Mouse (Mus musculus) heart, embryonic 14.5 days (tissue): Measurements from ENCODE around the gene Nop53. TPM values are rescaled to one million over a fixed set of nuclear protein-coding genes. Genes with fewer than 3 reads are reported as not detected.

Experiments
- ATAC-seq: fragments of 200-750 bp; cut with Nextera tagmentation; 2 replicates; pipeline ENCODE4 v1.8.0; 2017; ENCODE audit warnings: low read depth, moderate TSS enrichment; ENCODE audit not compliant: insufficient number of reproducible peaks, insufficient read depth, low FRiP score
- H3K27ac ChIP-seq, 2 experiments: fragments of 200-500 bp in 1 of 2; fragments of 300-500 bp in 1 of 2; sonication (generic) in 1 of 2; replicated peaks in 1 of 2; 2 replicates each; pipeline ENCODE4 v1.5.1; 2012 to 2014; ENCODE audit warnings: low read depth in 2 of 2, low read length in 2 of 2, control low read depth in 1 of 2, mild to moderate bottlenecking in 1 of 2, mixed read lengths in 1 of 2; ENCODE audit not compliant: control insufficient read depth in 1 of 2, insufficient read depth in 1 of 2
- H3K27me3 ChIP-seq: fragments of 300-500 bp; sonication (generic); 2 replicates; pipeline ENCODE4 v1.6.1; 2014; ENCODE audit warnings: mild to moderate bottlenecking, low read length, control low read depth; ENCODE audit not compliant: control insufficient read depth, insufficient read depth
- H3K36me3 ChIP-seq: fragments of 300-500 bp; sonication (generic); 2 replicates; pipeline ENCODE4 v1.6.1; 2014; ENCODE audit warnings: mild to moderate bottlenecking, control low read depth, low read length, mixed read lengths; ENCODE audit not compliant: control insufficient read depth, insufficient read depth
- H3K4me1 ChIP-seq, 2 experiments: fragments of 200-500 bp in 1 of 2; fragments of 300-500 bp in 1 of 2; sonication (generic) in 1 of 2; 2 replicates each; pipeline ENCODE4 v1.6.1; 2012 to 2014; ENCODE audit warnings: low read length in 2 of 2, control low read depth in 1 of 2, mixed read lengths in 1 of 2; ENCODE audit not compliant: control insufficient read depth in 2 of 2, insufficient read depth in 2 of 2
- H3K4me2 ChIP-seq: fragments of 300-500 bp; sonication (generic); 2 replicates; pipeline ENCODE4 v1.6.1; 2014; ENCODE audit warnings: mild to moderate bottlenecking, low read length
- H3K4me3 ChIP-seq, 2 experiments: fragments of 200-500 bp in 1 of 2; fragments of 300-500 bp in 1 of 2; sonication (generic) in 1 of 2; 2 replicates each; pipeline ENCODE4 v1.5.1; 2012 to 2014; ENCODE audit warnings: low read length in 2 of 2, mild to moderate bottlenecking in 2 of 2, control low read depth in 1 of 2, low read depth in 1 of 2, moderate library complexity in 1 of 2; ENCODE audit not compliant: control insufficient read depth in 1 of 2, insufficient read depth in 1 of 2
- H3K9ac ChIP-seq: fragments of 300-500 bp; sonication (generic); 2 replicates; pipeline ENCODE4 v1.6.1; 2014; ENCODE audit warnings: mild to moderate bottlenecking, low read length
- H3K9me3 ChIP-seq: fragments of 300-500 bp; sonication (generic); 2 replicates; pipeline ENCODE4 v1.6.1; 2016; ENCODE audit warnings: low read length, control low read depth; ENCODE audit not compliant: control insufficient read depth
- WGBS: fragments of 180-500 bp; shearing (Covaris S2); extraction: QIAGEN DNeasy Blood & Tissue Kit; methylation state at CpG from one replicate; pipeline ENCODE4 v1.1.7; 2014; 5-methylcytosine and 5-hydroxymethylcytosine counted together
- polyA plus RNA-seq: library from polyadenylated mRNA; unstranded; fragments of >200 nt; fragmentation: Nextera tagmentation; extraction: Ambion mirVana; gene quantifications from 2 replicates; pipeline ENCODE4 v1.2.1, GENCODE M21; 2014

Nop53 gene
- polyA plus RNA-seq, 1 experiment from 2014 or later, result 121 TPM

- H3K36me3 ChIP-seq, result peaks cover 87% of the 10 kb centered on the region
- H3K27me3 ChIP-seq, result no peaks in the 10 kb centered on the region
- peak overlapping the region in 1 of 2 experiments; percentile 9; a peak in 1 of 4 replicates for H3K4me3 ChIP-seq
- WGBS, result 10% methylated on average over 7 of the region's 7 CpGs
- peaks cover 4% of the 10 kb centered on the region; the same call in 1 of the 2 replicates for H3K9me3 ChIP-seq
- peak; percentile 0; the same call in 1 of the 2 replicates for ATAC-seq
- H3K9ac ChIP-seq, result peak overlapping the region; percentile 54
- H3K27ac ChIP-seq, result peak overlapping the region; percentile 58 to 73
- peaks cover 18 to 28% of the 10 kb centered on the region in 2 experiments for H3K4me1 ChIP-seq
- peak overlapping the region; percentile 58 for H3K4me2 ChIP-seq
Observed at GRCm38 (mm10) chr7:15955509-15955908, 9.6 kb upstream of the Nop53 start.

- 6% methylated on average over 21 of the region's 21 CpGs for WGBS
- Histone ChIP-seq H3K9me3 (peaks cover 4% of the 10 kb centered on the region; the same call in 1 of the 2 replicates), H3K27me3 (no peaks in the 10 kb centered on the region), H3K9ac (peak overlapping the region; percentile 54), H3K4me3 (peak overlapping the region in 1 of 2 experiments; percentile 9; a peak in 2 of 4 replicates), H3K36me3 (peaks cover 90% of the 10 kb centered on the region), H3K4me1 (peaks cover 18 to 28% of the 10 kb centered on the region in 2 experiments), H3K4me2 (peak overlapping the region; percentile 58), H3K27ac (peak overlapping the region; percentile 58 to 73)
- ATAC-seq, result peak; percentile 77
Observed at GRCm38 (mm10) chr7:15954978-15955443, 9.1 kb upstream of the Nop53 start.

GRCm38 (mm10) chr7:15954436-15954835, 8.6 kb upstream of the Nop53 start:
- 69% methylated on average over 7 of the region's 7 CpGs for WGBS
- no peaks in the 10 kb centered on the region for H3K27me3 ChIP-seq
- peaks cover 90% of the 10 kb centered on the region for H3K36me3 ChIP-seq
- peaks cover 4% of the 10 kb centered on the region; the same call in 1 of the 2 replicates for H3K9me3 ChIP-seq
- no peak overlapping the region for H3K9ac ChIP-seq
- no peak for ATAC-seq
- no peak overlapping the region for H3K4me3 ChIP-seq
- peak overlapping the region; percentile 53 to 73 for H3K27ac ChIP-seq
- peaks cover 18 to 27% of the 10 kb centered on the region in 2 experiments for H3K4me1 ChIP-seq
- no peak overlapping the region for H3K4me2 ChIP-seq

GRCm38 (mm10) chr7:15953307-15954074, 7.6 kb upstream of the Nop53 start:
- peaks cover 85% of the 10 kb centered on the region for H3K36me3 ChIP-seq
- ATAC-seq, result no peak
- no peak overlapping the region for H3K4me3 ChIP-seq
- H3K4me1 ChIP-seq, result peaks cover 21 to 35% of the 10 kb centered on the region in 2 experiments
- no peak overlapping the region for H3K27ac ChIP-seq
- peaks cover 4% of the 10 kb centered on the region; the same call in 1 of the 2 replicates for H3K9me3 ChIP-seq
- no peak overlapping the region for H3K9ac ChIP-seq
- 85% methylated on average over 13 of the region's 13 CpGs for WGBS
- no peak overlapping the region for H3K4me2 ChIP-seq
- no peaks in the 10 kb centered on the region for H3K27me3 ChIP-seq

- Histone ChIP-seq H3K36me3 (peaks cover 75% of the 10 kb centered on the region), H3K4me2 (no peak overlapping the region), H3K4me3 (no peak overlapping the region), H3K9me3 (peaks cover 4% of the 10 kb centered on the region; the same call in 1 of the 2 replicates), H3K9ac (no peak overlapping the region), H3K27ac (no peak overlapping the region), H3K27me3 (no peaks in the 10 kb centered on the region), H3K4me1 (peaks cover 25 to 35% of the 10 kb centered on the region in 2 experiments)
- no peak for ATAC-seq
- 37% methylated on average over 3 of the region's 3 CpGs for WGBS
Observed at GRCm38 (mm10) chr7:15952416-15952815, 6.5 kb upstream of the Nop53 start.

GRCm38 (mm10) chr7:15950008-15950407, 4.1 kb upstream of the Nop53 start:
- Histone ChIP-seq H3K4me3 (no peak overlapping the region), H3K9me3 (peaks cover 4% of the 10 kb centered on the region; the same call in 1 of the 2 replicates), H3K4me2 (no peak overlapping the region), H3K27ac (0 out of 4 replicates have a peak overlapping the region, but pooled peaks of 1 of the 2 experiments have one; percentile 3), H3K36me3 (peaks cover 55% of the 10 kb centered on the region), H3K9ac (no peak overlapping the region), H3K27me3 (no peaks in the 10 kb centered on the region), H3K4me1 (peaks cover 17 to 25% of the 10 kb centered on the region in 2 experiments)
- no peak for ATAC-seq
- WGBS, result 78% methylated on average over 15 of the region's 15 CpGs

- 80% methylated on average over 7 of the region's 7 CpGs for WGBS
- Histone ChIP-seq H3K4me3 (no peak overlapping the region), H3K4me1 (peaks cover 12 to 24% of the 10 kb centered on the region in 2 experiments), H3K27me3 (no peaks in the 10 kb centered on the region), H3K27ac (peak overlapping the region; percentile 50 to 72), H3K36me3 (peaks cover 54% of the 10 kb centered on the region), H3K9me3 (peaks cover 4% of the 10 kb centered on the region; the same call in 1 of the 2 replicates), H3K9ac (peak overlapping the region; percentile 25; the same call in 1 of the 2 replicates), H3K4me2 (peak overlapping the region; percentile 65; the same call in 1 of the 2 replicates)
- no peak for ATAC-seq
Observed at GRCm38 (mm10) chr7:15949216-15949790, 3.4 kb upstream of the Nop53 start.
